Mouse (Mus musculus) cerebellum, postnatal 25 days (tissue): ENCODE results near the gene Apbb2.

Experiments
- DNase-seq, 2 experiments: peaks; one replicate each; pipeline ENCODE4 v3.0.0; 2021; ENCODE audit warnings: mixed read lengths in 2 of 2

Apbb2 gene

GRCm38 (mm10) chr5:66407948-66408347 is 210.6 kb downstream of the Apbb2 start:
- DNase-seq = no peak

GRCm38 (mm10) chr5:66406431-66406830 is 212.2 kb downstream of the Apbb2 start:
- DNase-seq = no peak

- DNase-seq = no peak
Observed at GRCm38 (mm10) chr5:66405731-66406399, 212.7 kb downstream of the Apbb2 start.

GRCm38 (mm10) chr5:66405305-66405704 is 213.3 kb downstream of the Apbb2 start:
- no peak for DNase-seq

GRCm38 (mm10) chr5:66400563-66400962 is 218.0 kb downstream of the Apbb2 start:
- no peak for DNase-seq

- no peak for DNase-seq
Observed at GRCm38 (mm10) chr5:66399264-66399620, 219.3 kb downstream of the Apbb2 start.

GRCm38 (mm10) chr5:66398530-66399263 is 219.9 kb downstream of the Apbb2 start:
- DNase-seq = no peak

GRCm38 (mm10) chr5:66393767-66394446 is 224.7 kb downstream of the Apbb2 start:
- DNase-seq = peak; percentile 53 to 66

- peak; percentile 33 to 63 for DNase-seq
Observed at GRCm38 (mm10) chr5:66392861-66393529, 225.6 kb downstream of the Apbb2 start.

- DNase-seq = no peak
Observed at GRCm38 (mm10) chr5:66391771-66392170, 226.8 kb downstream of the Apbb2 start.

- no peak for DNase-seq
Observed at GRCm38 (mm10) chr5:66391299-66391698, 227.3 kb downstream of the Apbb2 start.

- DNase-seq = no peak
Observed at GRCm38 (mm10) chr5:66390567-66390966, 228.0 kb downstream of the Apbb2 start.

GRCm38 (mm10) chr5:66387481-66387880 is 231.1 kb downstream of the Apbb2 start:
- DNase-seq = no peak

- peak; percentile 53 to 70 for DNase-seq
Observed at GRCm38 (mm10) chr5:66385636-66386035, 232.9 kb downstream of the Apbb2 start.

GRCm38 (mm10) chr5:66384806-66385446 is 233.7 kb downstream of the Apbb2 start:
- DNase-seq = peak; percentile 18 to 48

GRCm38 (mm10) chr5:66384114-66384513 is 234.5 kb downstream of the Apbb2 start:
- no peak for DNase-seq

- no peak for DNase-seq
Observed at GRCm38 (mm10) chr5:66382111-66382510, 236.5 kb downstream of the Apbb2 start.

GRCm38 (mm10) chr5:66378968-66379367 is 239.6 kb downstream of the Apbb2 start:
- DNase-seq = no peak

- no peak for DNase-seq
Observed at GRCm38 (mm10) chr5:66376589-66377270, 241.9 kb downstream of the Apbb2 start.

- no peak for DNase-seq
Observed at GRCm38 (mm10) chr5:66374413-66374812, 244.2 kb downstream of the Apbb2 start.

- DNase-seq = no peak
Observed at GRCm38 (mm10) chr5:66373515-66374164, 244.9 kb downstream of the Apbb2 start.

- no peak for DNase-seq
Observed at GRCm38 (mm10) chr5:66371131-66371530, 247.5 kb downstream of the Apbb2 start.
